Mouse (Mus musculus): ENCODE data around the gene Fanci. TPM values are rescaled to one million over a fixed set of nuclear protein-coding genes. Genes with fewer than 3 reads are reported as not detected.
A peak's percentile ranks its signal among the peaks of the same experiment; 100 is the strongest.

The Fanci gene
- polyA plus RNA-seq, 1 experiment from 2014 or later: 10.6 TPM

DNA sequence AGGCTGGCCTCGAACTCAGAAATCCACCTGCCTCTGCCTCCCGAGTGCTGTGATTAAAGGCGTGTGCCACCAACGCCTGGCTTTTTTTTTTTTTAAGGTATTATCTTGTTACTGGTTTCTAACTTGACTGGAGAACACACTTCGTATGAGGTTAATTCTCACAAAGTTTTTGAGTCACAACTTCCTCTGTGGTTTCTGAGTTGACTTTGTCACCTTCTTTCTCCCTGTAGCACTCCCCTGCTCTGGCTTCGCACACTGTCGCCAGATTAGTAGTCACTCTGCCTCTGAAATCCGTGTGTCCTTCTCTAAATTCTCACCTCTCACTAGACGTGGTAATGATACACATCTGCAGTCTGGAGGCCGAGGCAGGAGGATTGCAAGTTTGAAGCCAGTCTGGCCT lies 31.1 kb downstream of the Fanci start:
- Histone ChIP-seq H3K9ac (ENCODE audit: low read depth, low read length) (no peak overlapping the region), H3K9me3 (replicated peaks; ENCODE audit: control insufficient read depth, low read length) (no peaks in the 10 kb centered on the region), H3K4me2 (no peak overlapping the region), H3K4me1 (ENCODE audit: control insufficient read depth, insufficient read depth, low read length) (no peaks in the 10 kb centered on the region), H3K27me3 (ENCODE audit: control insufficient read depth, insufficient read depth, low read length) (no peaks in the 10 kb centered on the region), H3K36me3 (ENCODE audit: control insufficient read depth, insufficient read depth, low read length) (no peaks in the 10 kb centered on the region), H3K27ac (ENCODE audit: low read depth, low read length) (no peak overlapping the region), H3K4me3 (ENCODE audit: low read depth, low read length) (no peak overlapping the region)
- 89% methylated on average over 10 of the region's 10 CpGs for WGBS (ENCODE audit: insufficient replicate concordance)
- ATAC-seq (replicated peaks; ENCODE audit: insufficient number of reproducible peaks, low FRiP score, low TSS enrichment): no peak

GRCm38 (mm10) chr7:79425804-79426203 lies 34.1 kb downstream of the Fanci start:
- Histone ChIP-seq H3K9ac (ENCODE audit: low read depth, low read length) (no peak overlapping the region), H3K4me1 (ENCODE audit: control insufficient read depth, insufficient read depth, low read length) (no peaks in the 10 kb centered on the region), H3K27ac (ENCODE audit: low read depth, low read length) (no peak overlapping the region), H3K36me3 (ENCODE audit: control insufficient read depth, insufficient read depth, low read length) (no peaks in the 10 kb centered on the region), H3K4me3 (ENCODE audit: low read depth, low read length) (no peak overlapping the region), H3K9me3 (replicated peaks; ENCODE audit: control insufficient read depth, low read length) (no peaks in the 10 kb centered on the region), H3K27me3 (ENCODE audit: control insufficient read depth, insufficient read depth, low read length) (no peaks in the 10 kb centered on the region), H3K4me2 (no peak overlapping the region)
- WGBS (ENCODE audit: insufficient replicate concordance): 83% methylated on average over 10 of the region's 10 CpGs
- ATAC-seq (replicated peaks; ENCODE audit: insufficient number of reproducible peaks, low FRiP score, low TSS enrichment): no peak

- no peak overlapping the region for H3K27ac ChIP-seq (ENCODE audit: low read depth, low read length)
Observed at GRCm38 (mm10) chr7:79428243-79428642, 36.5 kb downstream of the Fanci start.

GRCm38 (mm10) chr7:79440035-79440434 lies 48.3 kb downstream of the Fanci start:
- no peaks in the 10 kb centered on the region for H3K27me3 ChIP-seq (ENCODE audit: control insufficient read depth, insufficient read depth, low read length)
- no peak for ATAC-seq (replicated peaks; ENCODE audit: insufficient number of reproducible peaks, low FRiP score, low TSS enrichment)
- WGBS (ENCODE audit: insufficient replicate concordance): 82% methylated on average over 2 of the region's 2 CpGs
- H3K9ac ChIP-seq (ENCODE audit: low read depth, low read length): no peak overlapping the region
- H3K4me2 ChIP-seq: no peak overlapping the region
- H3K36me3 ChIP-seq (ENCODE audit: control insufficient read depth, insufficient read depth, low read length): peaks cover 13% of the 10 kb centered on the region
- H3K9me3 ChIP-seq (replicated peaks; ENCODE audit: control insufficient read depth, low read length): no peaks in the 10 kb centered on the region
- no peaks in the 10 kb centered on the region for H3K4me1 ChIP-seq (ENCODE audit: control insufficient read depth, insufficient read depth, low read length)
- H3K4me3 ChIP-seq (ENCODE audit: low read depth, low read length): no peak overlapping the region
- H3K27ac ChIP-seq (ENCODE audit: low read depth, low read length): no peak overlapping the region

More at GRCm38 (mm10) chr7:79428243-79428642, 36.5 kb downstream of the Fanci start:
- no peak for ATAC-seq (replicated peaks; ENCODE audit: insufficient number of reproducible peaks, low FRiP score, low TSS enrichment)
- no peak overlapping the region for H3K4me3 ChIP-seq (ENCODE audit: low read depth, low read length)
- no peaks in the 10 kb centered on the region for H3K27me3 ChIP-seq (ENCODE audit: control insufficient read depth, insufficient read depth, low read length)
- H3K4me1 ChIP-seq (ENCODE audit: control insufficient read depth, insufficient read depth, low read length): no peaks in the 10 kb centered on the region
- H3K9me3 ChIP-seq (replicated peaks; ENCODE audit: control insufficient read depth, low read length): no peaks in the 10 kb centered on the region
- no peaks in the 10 kb centered on the region for H3K36me3 ChIP-seq (ENCODE audit: control insufficient read depth, insufficient read depth, low read length)
- H3K9ac ChIP-seq (ENCODE audit: low read depth, low read length): no peak overlapping the region
- no peak overlapping the region for H3K4me2 ChIP-seq
- 54% methylated on average over 5 of the region's 5 CpGs for WGBS (ENCODE audit: insufficient replicate concordance)

- H3K4me2 ChIP-seq: no peak overlapping the region
- no peaks in the 10 kb centered on the region for H3K27me3 ChIP-seq (ENCODE audit: control insufficient read depth, insufficient read depth, low read length)
- no peak overlapping the region for H3K9ac ChIP-seq (ENCODE audit: low read depth, low read length)
- no peak for ATAC-seq (replicated peaks; ENCODE audit: insufficient number of reproducible peaks, low FRiP score, low TSS enrichment)
- no peak overlapping the region for H3K27ac ChIP-seq (ENCODE audit: low read depth, low read length)
- H3K4me1 ChIP-seq (ENCODE audit: control insufficient read depth, insufficient read depth, low read length): no peaks in the 10 kb centered on the region
- H3K9me3 ChIP-seq (replicated peaks; ENCODE audit: control insufficient read depth, low read length): no peaks in the 10 kb centered on the region
- WGBS (ENCODE audit: insufficient replicate concordance): 87% methylated on average over 2 of the region's 2 CpGs
- no peak overlapping the region for H3K4me3 ChIP-seq (ENCODE audit: low read depth, low read length)
- H3K36me3 ChIP-seq (ENCODE audit: control insufficient read depth, insufficient read depth, low read length): peaks cover 25% of the 10 kb centered on the region
Observed at GRCm38 (mm10) chr7:79447048-79447447, 55.3 kb downstream of the Fanci start.

DNA sequence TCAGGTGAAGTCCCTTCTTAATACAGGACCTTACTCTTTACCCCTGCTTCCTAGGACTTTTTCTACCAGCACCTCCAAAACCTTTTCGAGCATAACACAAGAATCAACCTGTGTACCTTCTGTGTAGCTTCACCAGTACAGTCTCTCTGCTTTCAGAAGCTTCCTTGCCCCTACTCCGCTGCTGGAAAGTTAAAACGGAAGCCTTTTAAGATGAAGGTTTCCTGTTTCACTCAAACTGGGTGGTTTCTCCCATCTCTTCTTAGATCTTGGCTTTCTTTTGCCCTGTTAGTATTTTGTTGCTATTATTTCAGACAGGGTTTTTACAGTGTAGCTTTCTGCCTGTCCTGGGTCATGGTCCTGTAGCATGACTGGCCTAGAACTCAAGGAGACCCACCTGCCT lies 55.8 kb downstream of the Fanci start:
- H3K36me3 ChIP-seq (ENCODE audit: control insufficient read depth, insufficient read depth, low read length): peaks cover 24% of the 10 kb centered on the region

GRCm38 (mm10) chr7:79461721-79462120 lies 70.0 kb downstream of the Fanci start:
- Histone ChIP-seq H3K9me3 (replicated peaks; ENCODE audit: control insufficient read depth, low read length) (no peaks in the 10 kb centered on the region), H3K4me2 (no peak overlapping the region), H3K4me3 (ENCODE audit: low read depth, low read length) (no peak overlapping the region), H3K4me1 (ENCODE audit: control insufficient read depth, insufficient read depth, low read length) (peaks cover 16% of the 10 kb centered on the region), H3K36me3 (ENCODE audit: control insufficient read depth, insufficient read depth, low read length) (peaks cover 37% of the 10 kb centered on the region), H3K27me3 (ENCODE audit: control insufficient read depth, insufficient read depth, low read length) (peaks cover 3% of the 10 kb centered on the region; the same call in 1 of the 2 replicates), H3K27ac (ENCODE audit: low read depth, low read length) (no peak overlapping the region), H3K9ac (ENCODE audit: low read depth, low read length) (no peak overlapping the region)
- WGBS (ENCODE audit: insufficient replicate concordance): 85% methylated on average over 10 of the region's 10 CpGs
- no peak for ATAC-seq (replicated peaks; ENCODE audit: insufficient number of reproducible peaks, low FRiP score, low TSS enrichment)

More for the DNA sequence above, 55.8 kb downstream of the Fanci start:
- H3K27ac ChIP-seq (ENCODE audit: low read depth, low read length): no peak overlapping the region
- H3K4me3 ChIP-seq (ENCODE audit: low read depth, low read length): no peak overlapping the region
- no peaks in the 10 kb centered on the region for H3K4me1 ChIP-seq (ENCODE audit: control insufficient read depth, insufficient read depth, low read length)
- ATAC-seq (replicated peaks; ENCODE audit: insufficient number of reproducible peaks, low FRiP score, low TSS enrichment): no peak
- no peak overlapping the region for H3K4me2 ChIP-seq
- H3K27me3 ChIP-seq (ENCODE audit: control insufficient read depth, insufficient read depth, low read length): no peaks in the 10 kb centered on the region
- no peaks in the 10 kb centered on the region for H3K9me3 ChIP-seq (replicated peaks; ENCODE audit: control insufficient read depth, low read length)
- 88% methylated on average over 3 of the region's 3 CpGs for WGBS (ENCODE audit: insufficient replicate concordance)
- H3K9ac ChIP-seq (ENCODE audit: low read depth, low read length): no peak overlapping the region

GRCm38 (mm10) chr7:79463376-79464077 lies 71.8 kb downstream of the Fanci start:
- Histone ChIP-seq H3K9me3 (replicated peaks; ENCODE audit: control insufficient read depth, low read length) (no peaks in the 10 kb centered on the region), H3K4me1 (ENCODE audit: control insufficient read depth, insufficient read depth, low read length) (peaks cover 20% of the 10 kb centered on the region), H3K4me2 (peak overlapping the region; percentile 80), H3K4me3 (ENCODE audit: low read depth, low read length) (no peak overlapping the region), H3K27me3 (ENCODE audit: control insufficient read depth, insufficient read depth, low read length) (peaks cover 3% of the 10 kb centered on the region; the same call in 1 of the 2 replicates), H3K27ac (ENCODE audit: low read depth, low read length) (no peak overlapping the region), H3K9ac (ENCODE audit: low read depth, low read length) (no peak overlapping the region), H3K36me3 (ENCODE audit: control insufficient read depth, insufficient read depth, low read length) (peaks cover 21% of the 10 kb centered on the region)
- no peak for ATAC-seq (replicated peaks; ENCODE audit: insufficient number of reproducible peaks, low FRiP score, low TSS enrichment)
- 60% methylated on average over 11 of the region's 11 CpGs for WGBS (ENCODE audit: insufficient replicate concordance)

All from heart, embryonic 11.5 days (tissue).